Mouse (Mus musculus) monocyte, adult 59 days (primary cell): ENCODE results near the gene Pik3cg. TPM values are rescaled to one million over a fixed set of nuclear protein-coding genes. Genes with fewer than 3 reads are reported as not detected.

Experiments used
- total RNA-seq, 2 experiments: library from RNA; stranded (reverse); gene quantifications; one replicate each; pipeline ENCODE4 v1.2.4; 2023

Pik3cg gene
- total RNA-seq, result 100 to 1,000 TPM; 107 to 119 TPM

DNA sequence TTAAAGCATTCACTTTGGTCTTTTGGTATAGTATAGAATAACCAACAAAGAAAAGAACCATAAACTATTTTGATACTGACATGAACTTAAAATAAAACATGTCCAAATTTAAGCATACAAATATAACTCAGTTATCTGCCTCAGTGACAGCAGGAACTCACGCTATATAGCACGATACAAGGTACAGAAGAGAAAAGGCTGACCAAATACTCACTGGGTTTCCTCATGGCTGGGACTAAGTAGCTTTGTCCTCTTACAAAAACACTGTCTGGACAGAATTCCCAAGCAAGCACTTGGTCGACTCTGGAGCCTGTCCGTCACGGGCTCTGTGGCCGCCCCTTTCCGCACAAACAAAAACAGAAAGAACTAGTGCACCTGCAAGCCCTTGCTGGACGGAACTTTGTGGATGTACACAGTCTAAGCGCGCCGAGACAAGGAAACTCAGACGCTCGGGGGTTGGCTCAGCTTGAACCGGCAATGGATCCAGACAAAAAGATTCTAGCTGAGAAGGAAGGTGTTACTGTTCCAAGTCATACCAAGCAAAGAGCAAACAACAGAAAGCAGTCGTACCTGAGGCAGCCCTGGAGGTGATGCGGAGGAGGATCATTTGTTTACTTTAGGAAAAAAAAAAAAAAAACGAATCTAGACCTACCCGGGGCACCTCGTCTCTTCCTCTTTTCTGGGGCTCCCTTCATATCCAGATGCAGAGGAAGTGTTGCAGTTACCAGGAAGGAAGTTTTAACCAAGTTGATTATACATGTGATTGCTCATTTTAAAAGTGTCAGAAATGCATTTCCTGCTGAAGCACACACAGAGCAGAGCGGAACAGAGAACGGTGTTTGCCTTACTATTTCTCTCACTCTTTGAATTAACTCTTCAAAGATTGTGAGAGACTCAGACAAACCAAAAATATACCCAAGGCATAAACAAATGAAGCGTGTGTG lies at the start of gene Pik3cg:
Pik3cg (minus strand) TSS at position 712 of the 944 bp plus-strand sequence.

Other genes starting within 250 kb of the Pik3cg start
- 10 to 100 TPM; 14.6 to 16.4 TPM for gene Prkar2b, start 147.4 kb downstream of the Pik3cg start, total RNA-seq
- 10 to 100 TPM; 19.1 to 20.6 TPM for gene Ccdc71l, start 170.0 kb upstream of the Pik3cg start, total RNA-seq